Mouse (Mus musculus) stomach, embryonic 16.5 days (tissue): ENCODE measurements around the gene Ctnnal1. TPM values are rescaled to one million over a fixed set of nuclear protein-coding genes. Genes with fewer than 3 reads are reported as not detected.

Experiments used
- ATAC-seq: fragments of 200-750 bp; cut with Nextera tagmentation; 2 replicates; pipeline ENCODE4 v1.8.0; 2017; ENCODE audit warnings: moderate number of reproducible peaks, moderate TSS enrichment; ENCODE audit not compliant: insufficient read depth, low FRiP score
- H3K27ac ChIP-seq: fragments of 300-500 bp; sonication (generic); 2 replicates; pipeline ENCODE4 v1.5.1; 2014; ENCODE audit warnings: low read length
- H3K27me3 ChIP-seq: fragments of 300-500 bp; sonication (generic); 2 replicates; pipeline ENCODE4 v1.6.1; 2014; ENCODE audit warnings: low read length, control low read depth, mixed read lengths; ENCODE audit not compliant: control insufficient read depth, insufficient read depth
- H3K36me3 ChIP-seq: fragments of 300-500 bp; sonication (generic); 2 replicates; pipeline ENCODE4 v1.6.1; 2014; ENCODE audit warnings: low read length; ENCODE audit not compliant: control insufficient read depth, insufficient read depth
- H3K4me1 ChIP-seq: fragments of 300-500 bp; sonication (generic); 2 replicates; pipeline ENCODE4 v1.6.1; 2014; ENCODE audit warnings: low read length, control low read depth, mixed read lengths; ENCODE audit not compliant: control insufficient read depth, insufficient read depth
- H3K4me2 ChIP-seq: fragments of 300-500 bp; sonication (generic); 2 replicates; pipeline ENCODE4 v1.6.1; 2014; ENCODE audit warnings: low read depth, low read length, mixed read lengths
- H3K4me3 ChIP-seq: fragments of 300-500 bp; sonication (generic); replicated peaks from 2 replicates; pipeline ENCODE4 v1.5.1; 2014; ENCODE audit warnings: mild to moderate bottlenecking, low read length
- H3K9ac ChIP-seq: fragments of 300-500 bp; sonication (generic); 2 replicates; pipeline ENCODE4 v1.6.1; 2014; ENCODE audit warnings: low read length
- H3K9me3 ChIP-seq: fragments of 300-500 bp; sonication (generic); replicated peaks from 2 replicates; pipeline ENCODE4 v1.6.1; 2016; ENCODE audit warnings: low read length, control low read depth; ENCODE audit not compliant: control insufficient read depth
- WGBS: fragments of 180-500 bp; shearing (Covaris S2); extraction: QIAGEN DNeasy Blood & Tissue Kit; methylation state at CpG from one replicate; pipeline ENCODE4 v1.1.7; 2014; 5-methylcytosine and 5-hydroxymethylcytosine counted together
- polyA plus RNA-seq: library from polyadenylated mRNA; unstranded; fragments of >200 nt; fragmentation: Nextera tagmentation; extraction: Ambion mirVana; gene quantifications from 2 replicates; pipeline ENCODE4 v1.2.1, GENCODE M21; 2015

The Ctnnal1 gene
- 17.5 and 17.7 TPM in 2 replicates for polyA plus RNA-seq

- peak; percentile 99 for ATAC-seq
- H3K4me3 ChIP-seq: peak within 1 kb of the TSS; percentile 69
- peak within 1 kb of the TSS; percentile 76 for H3K27ac ChIP-seq
- no peaks in the 10 kb centered on the region for H3K9me3 ChIP-seq
- H3K9ac ChIP-seq: peak within 1 kb of the TSS; percentile 84
- no peaks in the 10 kb centered on the region for H3K36me3 ChIP-seq
- peak within 1 kb of the TSS; percentile 92 for H3K4me2 ChIP-seq
- no peaks in the 10 kb centered on the region for H3K27me3 ChIP-seq
- under 1% methylated on average over 38 of the region's 45 CpGs for WGBS
- H3K4me1 ChIP-seq: peaks cover 9% of the 10 kb centered on the region
These were observed at the start of gene Ctnnal1 for GRCm38 (mm10) chr4:56865003-56865511. Gene Ctnnal1 (minus strand): TSS chr4:56865188.

GRCm38 (mm10) chr4:56914761-56915160 is 49.8 kb upstream of the Ctnnal1 start:
- WGBS: 64% methylated on average over 1 of the region's 1 CpGs
- Histone ChIP-seq H3K27me3 (no peaks in the 10 kb centered on the region), H3K4me2 (no peak overlapping the region), H3K36me3 (0 out of 2 replicates have a peak, but pooled peaks cover 5% of the 10 kb centered on the region), H3K4me3 (no peak overlapping the region), H3K27ac (no peak overlapping the region), H3K9me3 (no peaks in the 10 kb centered on the region), H3K9ac (no peak overlapping the region), H3K4me1 (no peaks in the 10 kb centered on the region)
- no peak for ATAC-seq

GRCm38 (mm10) chr4:56914338-56914737 is 49.4 kb upstream of the Ctnnal1 start:
- H3K27me3 ChIP-seq: no peaks in the 10 kb centered on the region

GRCm38 (mm10) chr4:56912382-56913001 is 47.5 kb upstream of the Ctnnal1 start:
- no peaks in the 10 kb centered on the region for H3K9me3 ChIP-seq
- 0 out of 2 replicates have a peak, but pooled peaks cover 12% of the 10 kb centered on the region for H3K36me3 ChIP-seq
- no peaks in the 10 kb centered on the region for H3K27me3 ChIP-seq
- 87% methylated on average over 7 of the region's 7 CpGs for WGBS
- no peak overlapping the region for H3K27ac ChIP-seq
- no peak overlapping the region for H3K4me2 ChIP-seq
- H3K4me3 ChIP-seq: no peak overlapping the region
- H3K4me1 ChIP-seq: no peaks in the 10 kb centered on the region
- no peak overlapping the region for H3K9ac ChIP-seq
- no peak for ATAC-seq

More at GRCm38 (mm10) chr4:56914338-56914737, 49.4 kb upstream of the Ctnnal1 start:
- Histone ChIP-seq H3K4me3 (no peak overlapping the region), H3K36me3 (0 out of 2 replicates have a peak, but pooled peaks cover 9% of the 10 kb centered on the region), H3K4me2 (no peak overlapping the region), H3K9ac (no peak overlapping the region), H3K4me1 (no peaks in the 10 kb centered on the region), H3K9me3 (no peaks in the 10 kb centered on the region), H3K27ac (no peak overlapping the region)
- no peak for ATAC-seq
- 94% methylated on average over 6 of the region's 6 CpGs for WGBS

GRCm38 (mm10) chr4:56909568-56909967 is 44.6 kb upstream of the Ctnnal1 start:
- no peak overlapping the region for H3K27ac ChIP-seq
- H3K9ac ChIP-seq: no peak overlapping the region
- 68% methylated on average over 3 of the region's 3 CpGs for WGBS
- no peaks in the 10 kb centered on the region for H3K9me3 ChIP-seq
- no peaks in the 10 kb centered on the region for H3K27me3 ChIP-seq
- no peak overlapping the region for H3K4me2 ChIP-seq
- H3K4me1 ChIP-seq: no peaks in the 10 kb centered on the region
- ATAC-seq: no peak
- 0 out of 2 replicates have a peak, but pooled peaks cover 16% of the 10 kb centered on the region for H3K36me3 ChIP-seq
- no peak overlapping the region for H3K4me3 ChIP-seq

- no peaks in the 10 kb centered on the region for H3K4me1 ChIP-seq
- H3K4me3 ChIP-seq: no peak overlapping the region
- WGBS: 82% methylated on average over 5 of the region's 5 CpGs
- H3K9me3 ChIP-seq: no peaks in the 10 kb centered on the region
- H3K4me2 ChIP-seq: no peak overlapping the region
- ATAC-seq: no peak
- no peaks in the 10 kb centered on the region for H3K27me3 ChIP-seq
- H3K9ac ChIP-seq: no peak overlapping the region
- H3K36me3 ChIP-seq: 0 out of 2 replicates have a peak, but pooled peaks cover 16% of the 10 kb centered on the region
- H3K27ac ChIP-seq: no peak overlapping the region
These were observed 42.7 kb upstream of the Ctnnal1 start for GRCm38 (mm10) chr4:56907671-56908070.

- H3K4me2 ChIP-seq: no peak overlapping the region
- H3K9me3 ChIP-seq: no peaks in the 10 kb centered on the region
- no peak for ATAC-seq
- H3K4me1 ChIP-seq: no peaks in the 10 kb centered on the region
- H3K27me3 ChIP-seq: no peaks in the 10 kb centered on the region
- H3K4me3 ChIP-seq: no peak overlapping the region
- no peak overlapping the region for H3K9ac ChIP-seq
- WGBS: 85% methylated on average over 3 of the region's 3 CpGs
- H3K27ac ChIP-seq: no peak overlapping the region
- peaks cover 23% of the 10 kb centered on the region for H3K36me3 ChIP-seq
These were observed 41.9 kb upstream of the Ctnnal1 start for GRCm38 (mm10) chr4:56906926-56907325.

GRCm38 (mm10) chr4:56905507-56905906 is 40.5 kb upstream of the Ctnnal1 start:
- no peaks in the 10 kb centered on the region for H3K4me1 ChIP-seq
- H3K4me3 ChIP-seq: no peak overlapping the region
- ATAC-seq: no peak
- H3K9me3 ChIP-seq: no peaks in the 10 kb centered on the region
- H3K27me3 ChIP-seq: no peaks in the 10 kb centered on the region
- H3K4me2 ChIP-seq: no peak overlapping the region
- 92% methylated on average over 5 of the region's 5 CpGs for WGBS
- H3K27ac ChIP-seq: no peak overlapping the region
- H3K9ac ChIP-seq: no peak overlapping the region
- H3K36me3 ChIP-seq: peaks cover 21% of the 10 kb centered on the region

GRCm38 (mm10) chr4:56901671-56902070 is 36.7 kb upstream of the Ctnnal1 start:
- H3K4me1 ChIP-seq: no peaks in the 10 kb centered on the region
- peaks cover 13% of the 10 kb centered on the region for H3K36me3 ChIP-seq
- no peak for ATAC-seq
- H3K4me3 ChIP-seq: no peak overlapping the region
- 93% methylated on average over 2 of the region's 2 CpGs for WGBS
- H3K27ac ChIP-seq: no peak overlapping the region
- no peak overlapping the region for H3K9ac ChIP-seq
- no peaks in the 10 kb centered on the region for H3K9me3 ChIP-seq
- H3K4me2 ChIP-seq: no peak overlapping the region
- H3K27me3 ChIP-seq: no peaks in the 10 kb centered on the region
